Mouse (Mus musculus) kidney, adult 2 months (tissue): Measurements from ENCODE around the gene Olfr222. TPM values are rescaled to one million over a fixed set of nuclear protein-coding genes. Genes with fewer than 3 reads are reported as not detected.
"Not testable (repeated sequence)": the region's sequence is repeated elsewhere in the genome, so short reads cannot be mapped to it uniquely, and the experiment has no call there.

Experiments
- DNase-seq: peaks from one replicate; pipeline ENCODE4 v3.0.0; 2021
- H3K27ac ChIP-seq: fragments of 200-500 bp; 2 replicates; pipeline ENCODE4 v1.5.1; 2012; ENCODE audit warnings: low read depth, low read length, control low read depth, inconsistent platforms; ENCODE audit not compliant: insufficient read depth
- H3K27me3 ChIP-seq: fragments of 200-500 bp; replicated peaks from 2 replicates; pipeline ENCODE4 v1.6.1; 2012; ENCODE audit warnings: mild to moderate bottlenecking, moderate library complexity, low read length, inconsistent platforms; ENCODE audit not compliant: control insufficient read depth, insufficient read depth
- H3K36me3 ChIP-seq: fragments of 200-500 bp; 2 replicates; pipeline ENCODE4 v1.6.1; 2012; ENCODE audit warnings: mild to moderate bottlenecking, moderate library complexity, low read length, inconsistent platforms; ENCODE audit not compliant: control insufficient read depth, insufficient read depth
- H3K4me1 ChIP-seq: fragments of 200-500 bp; 2 replicates; pipeline ENCODE4 v1.6.1; 2011; ENCODE audit warnings: low read length; ENCODE audit not compliant: control insufficient read depth, insufficient read depth
- H3K4me3 ChIP-seq: fragments of 200-500 bp; 2 replicates; pipeline ENCODE4 v1.5.1; 2011; ENCODE audit warnings: mild to moderate bottlenecking, low read depth, low read length, control low read depth; ENCODE audit not compliant: insufficient read depth
- CTCF ChIP-seq: fragments of 200-500 bp; conservative IDR thresholded peaks from 2 replicates; pipeline ENCODE4 v1.5.1; 2011; ENCODE audit warnings: low read depth, mild to moderate bottlenecking, control low read depth, low read length, moderate library complexity, mixed read lengths; ENCODE audit not compliant: insufficient read depth, insufficient read length
- POLR2A ChIP-seq: fragments of 200-500 bp; IDR thresholded peaks from one replicate; pipeline ENCODE4 v1.6.1; 2011; ENCODE audit warnings: low read depth, low read length, control low read depth
- WGBS: fragments of 180-500 bp; shearing (Covaris S2); methylation state at CpG from one replicate; pipeline ENCODE4 v1.1.7; 2018; 5-methylcytosine and 5-hydroxymethylcytosine counted together
- polyA plus RNA-seq: library from polyadenylated mRNA; depleted of rRNA; stranded (reverse); fragments of >200 nt; gene quantifications from 2 replicates; pipeline ENCODE4 v1.2.3, GENCODE M21; 2012; rRNA removed

Gene Olfr222
- not detected in 2 replicates for polyA plus RNA-seq

GRCm38 (mm10) chr11:59576135-59576534, at the start of gene Olfr222:
Gene Olfr222 (minus strand): TSS chr11:59576235.
- H3K27ac ChIP-seq, DNase-seq, H3K4me1 ChIP-seq, H3K4me3 ChIP-seq, H3K27me3 ChIP-seq, H3K36me3 ChIP-seq: not testable (repeated sequence)

- peak; percentile 69 for DNase-seq
- Histone ChIP-seq H3K36me3 (no peaks in the 10 kb centered on the region), H3K4me3 (no peak overlapping the region), H3K4me1 (no peaks in the 10 kb centered on the region), H3K27ac (no peak overlapping the region), H3K27me3 (no peaks in the 10 kb centered on the region)
- 21% methylated on average over 6 of the region's 6 CpGs for WGBS
- no peak for TF ChIP-seq POLR2A
- peak; percentile 86 for TF ChIP-seq CTCF
Measured at GRCm38 (mm10) chr11:59624017-59624630, 48.1 kb upstream of the Olfr222 start.

- Histone ChIP-seq H3K27me3 (no peaks in the 10 kb centered on the region), H3K4me3 (no peak overlapping the region), H3K36me3 (no peaks in the 10 kb centered on the region), H3K4me1 (no peaks in the 10 kb centered on the region), H3K27ac (no peak overlapping the region)
- no peak for DNase-seq
- TF ChIP-seq POLR2A (no peak), CTCF (no peak)
- 68% methylated on average over 3 of the region's 3 CpGs for WGBS
Measured at GRCm38 (mm10) chr11:59622214-59622613, 46.2 kb upstream of the Olfr222 start.

GRCm38 (mm10) chr11:59616986-59617385, 41.0 kb upstream of the Olfr222 start:
- not testable (repeated sequence) for H3K27ac ChIP-seq, H3K4me1 ChIP-seq, DNase-seq, H3K36me3 ChIP-seq, H3K4me3 ChIP-seq, H3K27me3 ChIP-seq
- WGBS: 97% methylated on average over 2 of the region's 2 CpGs

GRCm38 (mm10) chr11:59614120-59614519, 38.1 kb upstream of the Olfr222 start:
- Histone ChIP-seq H3K27ac (no peak overlapping the region), H3K36me3 (no peaks in the 10 kb centered on the region), H3K4me1 (no peaks in the 10 kb centered on the region), H3K4me3 (no peak overlapping the region), H3K27me3 (no peaks in the 10 kb centered on the region)
- DNase-seq: peak; percentile 27
- TF ChIP-seq POLR2A: no peak
- peak; percentile 54 for TF ChIP-seq CTCF
- WGBS: 23% methylated on average over 4 of the region's 4 CpGs

GRCm38 (mm10) chr11:59611646-59612045, 35.6 kb upstream of the Olfr222 start:
- Histone ChIP-seq H3K27me3 (no peaks in the 10 kb centered on the region), H3K4me3 (no peak overlapping the region), H3K4me1 (no peaks in the 10 kb centered on the region), H3K27ac (no peak overlapping the region), H3K36me3 (no peaks in the 10 kb centered on the region)
- no peak for DNase-seq
- TF ChIP-seq CTCF (no peak), POLR2A (no peak)
- WGBS: 73% methylated on average over 5 of the region's 5 CpGs

GRCm38 (mm10) chr11:59602287-59602686, 26.3 kb upstream of the Olfr222 start:
- no peaks in the 10 kb centered on the region for H3K36me3 ChIP-seq
- H3K4me3 ChIP-seq: no peak overlapping the region
- H3K4me1 ChIP-seq: no peaks in the 10 kb centered on the region
- 48% methylated on average over 1 of the region's 1 CpGs for WGBS
- no peak for DNase-seq
- TF ChIP-seq CTCF (no peak), POLR2A (no peak)
- H3K27ac ChIP-seq: no peak overlapping the region
- H3K27me3 ChIP-seq: no peaks in the 10 kb centered on the region

GRCm38 (mm10) chr11:59600872-59601271, 24.8 kb upstream of the Olfr222 start:
- Histone ChIP-seq H3K27me3 (no peaks in the 10 kb centered on the region), H3K4me3 (no peak overlapping the region), H3K27ac (no peak overlapping the region), H3K36me3 (no peaks in the 10 kb centered on the region), H3K4me1 (no peaks in the 10 kb centered on the region)
- TF ChIP-seq CTCF (no peak), POLR2A (no peak)
- DNase-seq: no peak
- WGBS: 88% methylated on average over 3 of the region's 3 CpGs
